Mouse (Mus musculus): Measurements from ENCODE around the gene Dcaf5.

Dcaf5 gene

DNA sequence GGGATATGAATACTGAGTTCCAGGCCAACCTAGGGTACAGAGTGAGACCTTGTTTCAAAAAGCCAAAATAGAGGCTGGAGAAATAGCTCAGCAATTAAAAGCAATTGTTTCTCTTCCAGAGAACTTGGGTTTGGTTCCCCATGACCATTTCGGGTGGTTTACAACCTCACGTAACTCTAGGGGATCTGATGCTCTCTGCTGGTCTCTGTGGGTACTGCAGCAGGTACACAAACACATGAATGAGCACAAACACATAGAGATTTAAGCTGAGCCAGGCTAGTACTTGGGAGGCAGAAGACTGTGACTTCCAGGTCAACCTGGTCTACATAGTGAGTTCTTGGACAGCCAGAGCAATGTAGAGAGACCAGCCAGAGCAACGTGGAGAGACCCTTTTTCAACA lies 28.6 kb downstream of the Dcaf5 start:
- no peak for DNase-seq (ENCODE audit: low read depth, low spot score)

DNA sequence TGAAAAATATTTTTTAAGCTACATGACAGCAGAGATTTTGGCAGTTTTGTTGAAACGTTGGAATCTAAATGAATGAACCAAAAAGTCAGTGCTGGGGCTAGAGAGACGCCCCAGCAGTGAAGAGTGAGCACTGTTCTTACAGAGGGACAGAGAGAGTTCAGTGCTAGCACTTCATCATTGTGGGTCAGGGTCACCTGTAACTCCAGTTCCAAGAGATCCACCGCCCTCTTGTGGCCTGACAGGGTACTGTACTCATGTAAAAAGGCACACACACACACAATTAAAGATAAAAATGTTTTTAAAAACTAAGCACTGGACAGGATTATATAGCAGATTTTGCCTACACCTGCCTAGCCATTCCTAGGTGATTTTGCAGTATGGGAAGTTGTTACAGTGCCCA lies 29.8 kb downstream of the Dcaf5 start:
- peak; percentile 38 for DNase-seq (ENCODE audit: low read depth, low spot score)

- no peak for DNase-seq (ENCODE audit: low read depth, low spot score)
Measured at GRCm38 (mm10) chr12:80404139-80404538, 32.3 kb downstream of the Dcaf5 start.

GRCm38 (mm10) chr12:80399147-80399546 lies 37.3 kb downstream of the Dcaf5 start:
- no peak for DNase-seq (ENCODE audit: low read depth, low spot score)

DNA sequence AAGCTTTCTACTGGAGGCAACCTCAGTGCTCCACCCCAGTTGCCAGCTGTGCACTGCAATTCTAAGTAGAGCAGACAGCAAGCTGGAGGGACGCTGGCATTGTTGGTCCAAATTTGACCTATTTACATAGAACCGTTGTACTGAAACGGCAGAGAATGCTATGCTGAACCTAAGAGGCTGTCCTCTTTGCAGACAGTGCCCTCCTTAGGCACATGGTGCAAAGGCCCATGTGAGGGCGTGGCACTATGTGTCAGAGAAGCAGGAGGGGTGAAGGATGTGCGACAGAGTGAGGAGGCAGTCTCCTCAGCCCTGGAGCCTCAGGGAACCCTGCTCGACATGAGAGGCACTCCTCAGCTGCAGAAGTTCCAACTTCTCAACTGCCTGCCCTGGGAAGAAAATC lies 40.0 kb downstream of the Dcaf5 start:
- DNase-seq (ENCODE audit: low read depth, low spot score) = peak; percentile 58

GRCm38 (mm10) chr12:80395270-80395669 lies 41.1 kb downstream of the Dcaf5 start:
- DNase-seq (ENCODE audit: low read depth, low spot score) = peak; percentile 84

GRCm38 (mm10) chr12:80394045-80394444 lies 42.4 kb downstream of the Dcaf5 start:
- DNase-seq (ENCODE audit: low read depth, low spot score) = no peak

DNA sequence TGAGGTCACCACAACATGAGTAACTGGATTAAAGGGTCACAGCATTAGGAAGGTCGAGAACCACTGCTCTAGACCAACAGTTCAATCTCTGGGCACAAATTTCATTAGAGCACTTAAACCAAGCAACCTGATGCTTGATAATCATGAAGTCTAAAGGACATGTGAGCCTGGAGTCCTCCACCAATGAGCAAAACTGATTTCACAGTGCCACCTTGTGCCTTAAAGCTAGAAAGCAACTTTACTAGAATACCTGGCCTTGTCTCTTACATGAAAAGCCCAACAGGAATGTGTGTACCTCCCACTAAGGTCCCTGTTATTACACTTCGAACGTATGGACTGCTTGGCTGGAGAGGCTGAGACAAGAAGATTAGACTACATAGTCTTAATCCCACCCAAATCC lies 47.0 kb downstream of the Dcaf5 start:
- peak; percentile 80 for DNase-seq (ENCODE audit: low read depth, low spot score)

- peak; percentile 74 for DNase-seq (ENCODE audit: low read depth, low spot score)
Measured at GRCm38 (mm10) chr12:80387326-80387725, 49.1 kb downstream of the Dcaf5 start.

DNA sequence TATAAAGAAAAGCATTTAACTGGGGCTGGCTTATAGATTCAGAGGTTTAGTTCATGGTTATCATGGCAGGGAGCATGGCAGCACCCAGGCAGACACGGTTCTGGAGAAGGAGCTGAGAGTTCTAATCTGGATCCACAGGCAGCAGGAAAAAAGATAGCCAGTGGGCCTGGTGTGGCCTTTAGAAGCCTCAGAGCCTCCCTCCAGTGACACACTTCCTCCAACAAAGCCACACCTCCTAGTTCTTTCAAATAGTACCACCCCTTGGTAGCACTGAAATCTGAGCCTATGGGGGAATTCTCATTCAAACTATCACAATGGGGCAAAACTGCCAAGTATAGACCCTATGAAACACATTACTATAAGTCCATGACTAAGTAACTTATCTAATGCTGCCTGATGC lies 51.0 kb downstream of the Dcaf5 start:
- no peak for DNase-seq (ENCODE audit: low read depth, low spot score)

DNA sequence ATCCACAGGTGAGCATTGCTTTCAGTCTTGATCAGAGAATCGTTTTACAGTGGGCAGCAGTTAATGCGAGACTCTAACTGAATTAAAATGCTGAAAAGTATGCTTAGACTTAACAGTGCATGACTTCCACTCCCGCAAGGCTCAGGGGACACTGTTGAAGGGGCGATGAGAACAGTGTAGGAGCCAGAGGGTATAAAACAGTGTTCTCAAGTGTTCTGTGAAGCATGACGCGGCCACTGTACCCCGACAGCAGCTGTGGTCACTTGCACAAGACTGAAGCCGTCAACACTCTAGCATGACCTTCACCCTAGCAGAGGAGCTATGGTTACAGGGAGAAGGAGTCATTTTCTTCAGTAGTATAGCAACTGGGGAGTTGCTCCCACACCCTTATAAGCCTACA lies 52.9 kb downstream of the Dcaf5 start:
- DNase-seq (ENCODE audit: low read depth, low spot score) = no peak

DNA sequence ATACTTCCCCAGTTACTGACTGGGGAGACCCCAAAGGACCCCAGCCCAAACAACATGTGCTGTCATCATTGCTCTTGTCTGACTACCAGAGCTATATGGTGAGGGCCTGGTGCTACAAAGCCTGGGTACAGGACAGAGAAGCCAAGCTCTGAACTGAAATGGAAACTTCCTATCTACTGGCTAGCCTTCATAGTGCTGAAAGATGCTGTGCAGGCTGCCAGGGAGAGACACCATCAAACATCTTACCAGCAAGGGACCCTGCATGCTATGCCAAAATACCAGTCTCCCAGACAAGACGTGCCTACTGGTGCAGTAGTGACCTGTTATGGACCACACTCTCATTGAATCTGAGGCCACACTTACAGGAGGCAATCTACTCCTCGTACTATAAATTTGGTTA lies 53.6 kb downstream of the Dcaf5 start:
- DNase-seq (ENCODE audit: low read depth, low spot score) = no peak

- peak; percentile 92 for DNase-seq (ENCODE audit: low read depth, low spot score)
Measured at GRCm38 (mm10) chr12:80379831-80380457, 56.5 kb downstream of the Dcaf5 start.

- peak; percentile 56 for DNase-seq (ENCODE audit: low read depth, low spot score)
Measured at GRCm38 (mm10) chr12:80379393-80379792, 57.0 kb downstream of the Dcaf5 start.

- DNase-seq (ENCODE audit: low read depth, low spot score) = peak; percentile 76
Measured at GRCm38 (mm10) chr12:80377604-80378003, 58.8 kb downstream of the Dcaf5 start.

GRCm38 (mm10) chr12:80375721-80376120 lies 60.7 kb downstream of the Dcaf5 start:
- no peak for DNase-seq (ENCODE audit: low read depth, low spot score)

- DNase-seq (ENCODE audit: low read depth, low spot score) = no peak
Measured at GRCm38 (mm10) chr12:80374736-80375135, 61.7 kb downstream of the Dcaf5 start.

DNA sequence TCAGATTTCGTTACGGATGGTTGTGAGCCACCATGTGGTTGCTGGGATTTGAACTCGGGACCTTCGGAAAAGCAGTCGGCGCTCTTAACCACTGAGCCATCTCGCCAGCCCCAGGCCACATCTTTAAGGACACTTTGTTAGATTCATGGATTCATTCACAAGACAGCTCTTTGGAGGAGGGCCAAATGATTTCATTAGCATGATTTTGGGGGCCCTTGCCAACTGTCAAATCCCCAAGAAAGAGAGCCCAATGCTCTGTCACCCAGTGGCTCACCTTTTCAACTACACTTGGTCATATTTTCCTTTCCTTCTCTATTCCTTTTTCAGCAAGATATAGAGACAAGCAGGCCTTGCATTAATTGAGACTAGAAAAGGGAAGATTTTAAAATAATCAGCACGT lies 63.5 kb downstream of the Dcaf5 start:
- DNase-seq (ENCODE audit: low read depth, low spot score) = peak; percentile 34

DNA sequence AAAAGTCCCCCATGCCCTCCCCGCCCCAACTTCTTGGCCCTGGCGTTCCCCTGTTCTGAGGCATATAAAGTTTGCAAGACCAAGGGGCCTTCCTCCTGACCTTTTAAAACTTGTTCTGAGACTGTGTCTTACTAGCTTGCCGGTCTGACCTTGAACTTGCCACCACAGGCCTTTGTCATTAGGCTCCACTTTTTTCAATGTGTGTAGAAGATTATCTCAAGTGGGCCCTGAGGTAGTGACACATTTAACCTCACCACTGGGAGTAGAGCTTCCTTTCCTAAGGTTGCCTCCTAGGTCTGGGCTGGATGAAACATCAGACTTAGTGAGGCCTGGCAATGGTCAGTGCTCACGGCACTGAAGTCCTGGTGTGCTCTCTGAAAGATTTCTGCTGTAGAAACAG lies 69.2 kb downstream of the Dcaf5 start:
- DNase-seq (ENCODE audit: low read depth, low spot score) = no peak

DNA sequence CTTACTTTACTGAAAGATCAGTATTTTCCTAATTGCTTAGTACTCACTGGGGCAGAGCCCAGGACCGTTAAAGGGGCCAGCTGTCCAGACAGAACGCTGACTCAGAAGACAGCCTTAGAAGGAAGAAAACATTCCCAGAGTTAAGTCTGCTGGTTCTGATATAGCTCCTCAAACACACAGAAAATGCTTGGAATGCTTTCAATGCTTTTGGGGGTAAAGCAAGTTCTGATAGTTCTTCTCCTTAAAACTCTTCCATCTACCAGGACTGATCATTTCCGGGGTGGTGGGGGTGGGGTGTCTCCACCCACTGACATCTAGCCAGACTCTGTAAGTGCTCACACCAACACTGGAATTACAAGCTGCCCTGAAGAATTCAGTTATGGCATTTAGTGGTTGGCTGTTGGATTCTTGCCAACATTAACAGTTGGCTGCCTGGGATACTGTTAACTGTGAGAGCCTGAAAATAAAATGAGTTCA lies 70.4 kb downstream of the Dcaf5 start:
- peak; percentile 85 for DNase-seq (ENCODE audit: low read depth, low spot score)

GRCm38 (mm10) chr12:80365345-80365744 lies 71.1 kb downstream of the Dcaf5 start:
- no peak for DNase-seq (ENCODE audit: low read depth, low spot score)

DNA sequence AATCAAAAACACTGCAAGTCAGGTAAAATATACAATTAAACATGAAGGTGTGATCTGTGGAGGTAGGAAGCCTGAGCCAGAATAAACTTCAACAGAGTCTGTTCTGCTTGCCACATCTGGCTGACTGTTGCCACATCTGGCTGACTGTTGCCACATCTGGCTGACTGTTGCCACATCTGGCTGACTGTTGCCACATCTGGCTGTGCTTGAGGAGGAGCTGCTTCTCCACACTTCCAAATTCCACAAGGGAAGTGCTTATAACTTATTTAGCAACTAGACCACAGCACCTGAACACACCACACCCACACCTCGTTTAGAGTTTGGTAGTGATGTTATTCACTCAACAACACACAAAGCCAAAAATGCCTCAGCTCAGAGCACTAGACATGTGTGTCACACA lies 74.7 kb downstream of the Dcaf5 start:
- no peak for DNase-seq (ENCODE audit: low read depth, low spot score)

- no peak for DNase-seq (ENCODE audit: low read depth, low spot score)
Measured at GRCm38 (mm10) chr12:80360321-80360720, 76.1 kb downstream of the Dcaf5 start.

- peak; percentile 64 for DNase-seq (ENCODE audit: low read depth, low spot score)
Measured at GRCm38 (mm10) chr12:80344777-80345231, 91.6 kb downstream of the Dcaf5 start.

All from brain, adult 2 months (tissue).